Mouse (Mus musculus) liver, adult 2 months (tissue): ENCODE data around the gene A030005K14Rik. TPM values are rescaled to one million over a fixed set of nuclear protein-coding genes. Genes with fewer than 3 reads are reported as not detected.

Experiments
- DNase-seq: peaks from one replicate; pipeline ENCODE4 v3.0.0-alpha.2; 2011; ENCODE audit warnings: low read depth, low spot score; ENCODE audit errors: extremely low read depth
- H3K27ac ChIP-seq: fragments of 200-500 bp; replicated peaks from 2 replicates; pipeline ENCODE4 v1.5.1; 2012; ENCODE audit warnings: low read depth, mild to moderate bottlenecking, control low read depth, inconsistent platforms, low read length; ENCODE audit not compliant: insufficient read depth
- H3K27me3 ChIP-seq: fragments of 200-500 bp; 2 replicates; pipeline ENCODE4 v1.6.1; 2012; ENCODE audit warnings: mild to moderate bottlenecking, moderate library complexity, low read length, inconsistent platforms; ENCODE audit not compliant: control insufficient read depth, insufficient read depth
- H3K36me3 ChIP-seq: fragments of 200-500 bp; 2 replicates; pipeline ENCODE4 v1.6.1; 2012; ENCODE audit warnings: low read length, inconsistent platforms; ENCODE audit not compliant: control insufficient read depth, insufficient read depth
- H3K4me1 ChIP-seq: fragments of 200-500 bp; 2 replicates; pipeline ENCODE4 v1.6.1; 2011; ENCODE audit warnings: low read length; ENCODE audit not compliant: control insufficient read depth, insufficient read depth
- H3K4me3 ChIP-seq: fragments of 200-500 bp; 2 replicates; pipeline ENCODE4 v1.5.1; 2011; ENCODE audit warnings: low read depth, mild to moderate bottlenecking, control low read depth, low read length, moderate library complexity; ENCODE audit not compliant: insufficient read depth
- H3K79me2 ChIP-seq: fragments of 200-500 bp; 2 replicates; pipeline ENCODE4 v1.6.1; 2012; ENCODE audit warnings: inconsistent platforms, mild to moderate bottlenecking, low read length, moderate library complexity; ENCODE audit not compliant: control insufficient read depth, insufficient read depth
- H3K9ac ChIP-seq: fragments of 200-500 bp; 2 replicates; pipeline ENCODE4 v1.6.1; 2012; ENCODE audit warnings: low read depth, mild to moderate bottlenecking, control low read depth, inconsistent platforms, low read length
- CTCF ChIP-seq: fragments of 200-500 bp; IDR thresholded peaks from 2 replicates; pipeline ENCODE4 v1.5.1; 2011; ENCODE audit warnings: low read depth, low read length, control low read depth
- POLR2A ChIP-seq: fragments of 200-500 bp; IDR thresholded peaks from 2 replicates; pipeline ENCODE4 v1.6.1; 2011; ENCODE audit warnings: low read length, control low read depth; ENCODE audit not compliant: insufficient read depth; ENCODE audit errors: extremely low read depth
- WGBS: fragments of 180-500 bp; shearing (Covaris S2); methylation state at CpG from one replicate; pipeline ENCODE4 v1.1.7; 2018; 5-methylcytosine and 5-hydroxymethylcytosine counted together
- polyA plus RNA-seq: library from polyadenylated mRNA; depleted of rRNA; stranded (reverse); fragments of >200 nt; gene quantifications from 2 replicates; pipeline ENCODE4 v1.2.3, GENCODE M21; 2012
- total RNA-seq: library from RNA; depleted of rRNA; stranded (reverse); fragments of >200 nt; gene quantifications from 2 replicates; pipeline ENCODE4 v1.2.3, GENCODE M21; 2014

The A030005K14Rik gene
- total and polyA plus RNA-seq, 2 experiments, result not detected

- TF ChIP-seq POLR2A (no peak), CTCF (no peak)
- Histone ChIP-seq H3K4me1 (no peaks in the 10 kb centered on the region), H3K36me3 (no peaks in the 10 kb centered on the region), H3K27me3 (no peaks in the 10 kb centered on the region), H3K79me2 (no peaks in the 10 kb centered on the region), H3K4me3 (no peak within 1 kb of the TSS), H3K9ac (no peak within 1 kb of the TSS), H3K27ac (no peak within 1 kb of the TSS)
- DNase-seq, result no peak
- 85% methylated on average over 2 of the region's 2 CpGs for WGBS
Measured at GRCm38 (mm10) chr1:83042380-83042779, 16.8 kb downstream of the A030005K14Rik start, which contains the start of gene Krtap28-10. Krtap28-10 (minus strand) TSS chr1:83042480.

GRCm38 (mm10) chr1:83039080-83039479 is 20.1 kb downstream of the A030005K14Rik start:
- Histone ChIP-seq H3K9ac (no peak overlapping the region), H3K27me3 (no peaks in the 10 kb centered on the region), H3K27ac (no peak overlapping the region), H3K4me1 (no peaks in the 10 kb centered on the region), H3K4me3 (no peak overlapping the region), H3K79me2 (no peaks in the 10 kb centered on the region), H3K36me3 (no peaks in the 10 kb centered on the region)
- 84% methylated on average over 4 of the region's 4 CpGs for WGBS
- TF ChIP-seq POLR2A (no peak), CTCF (no peak)
- no peak for DNase-seq

GRCm38 (mm10) chr1:83038109-83038672 is 21.0 kb downstream of the A030005K14Rik start, which contains the start of gene Slc19a3:
Slc19a3 (minus strand) TSS chr1:83038448.
- 3% methylated on average over 25 of the region's 25 CpGs for WGBS
- H3K9ac ChIP-seq, result peak within 1 kb of the TSS; percentile 22; the same call in 1 of the 2 replicates
- DNase-seq, result peak; percentile 26

GRCm38 (mm10) chr1:83036892-83037667 is 22.1 kb downstream of the A030005K14Rik start:
- WGBS, result 82% methylated on average over 11 of the region's 11 CpGs
- no peak overlapping the region for H3K27ac ChIP-seq
- no peak for DNase-seq
- H3K79me2 ChIP-seq, result no peaks in the 10 kb centered on the region
- H3K36me3 ChIP-seq, result no peaks in the 10 kb centered on the region
- H3K4me1 ChIP-seq, result no peaks in the 10 kb centered on the region
- no peak overlapping the region for H3K9ac ChIP-seq
- TF ChIP-seq POLR2A (no peak), CTCF (no peak)
- no peaks in the 10 kb centered on the region for H3K27me3 ChIP-seq
- no peak overlapping the region for H3K4me3 ChIP-seq

More at GRCm38 (mm10) chr1:83038109-83038672, 21.0 kb downstream of the A030005K14Rik start, which contains the start of gene Slc19a3:
- Histone ChIP-seq H3K79me2 (no peaks in the 10 kb centered on the region), H3K4me1 (no peaks in the 10 kb centered on the region), H3K27ac (no peak within 1 kb of the TSS), H3K4me3 (peak within 1 kb of the TSS; percentile 8), H3K36me3 (no peaks in the 10 kb centered on the region), H3K27me3 (no peaks in the 10 kb centered on the region)
- no peak for TF ChIP-seq POLR2A
- no peak for TF ChIP-seq CTCF

- H3K27ac ChIP-seq, result no peak overlapping the region
- no peaks in the 10 kb centered on the region for H3K4me1 ChIP-seq
- H3K79me2 ChIP-seq, result no peaks in the 10 kb centered on the region
- TF ChIP-seq POLR2A, result no peak
- TF ChIP-seq CTCF, result no peak
- H3K27me3 ChIP-seq, result no peaks in the 10 kb centered on the region
- no peaks in the 10 kb centered on the region for H3K36me3 ChIP-seq
- DNase-seq, result no peak
- no peak overlapping the region for H3K9ac ChIP-seq
- 71% methylated on average over 5 of the region's 5 CpGs for WGBS
- H3K4me3 ChIP-seq, result no peak overlapping the region
Measured at GRCm38 (mm10) chr1:83034509-83034908, 24.7 kb downstream of the A030005K14Rik start.

GRCm38 (mm10) chr1:83032508-83032907 is 26.7 kb downstream of the A030005K14Rik start:
- DNase-seq, result peak; percentile 26
- H3K27me3 ChIP-seq, result no peaks in the 10 kb centered on the region
- no peaks in the 10 kb centered on the region for H3K79me2 ChIP-seq
- H3K4me3 ChIP-seq, result no peak overlapping the region
- H3K9ac ChIP-seq, result no peak overlapping the region
- no peaks in the 10 kb centered on the region for H3K4me1 ChIP-seq
- TF ChIP-seq POLR2A (no peak), CTCF (no peak)
- H3K36me3 ChIP-seq, result no peaks in the 10 kb centered on the region
- H3K27ac ChIP-seq, result no peak overlapping the region
- 68% methylated on average over 6 of the region's 6 CpGs for WGBS
